Mouse (Mus musculus) heart, adult 2 months (tissue): Measurements from ENCODE around the gene Nfasc.

Source experiments
- EP300 ChIP-seq: fragments of 200-500 bp; IDR thresholded peaks from 2 replicates; pipeline ENCODE4 v1.6.1; 2011; ENCODE audit warnings: low read depth, low read length, control low read depth; ENCODE audit not compliant: insufficient read depth
- POLR2A ChIP-seq: fragments of 200-500 bp; IDR thresholded peaks from 2 replicates; pipeline ENCODE4 v1.6.1; 2011; ENCODE audit warnings: mild to moderate bottlenecking, low read depth, low read length, control low read depth; ENCODE audit not compliant: insufficient read depth

DNA sequence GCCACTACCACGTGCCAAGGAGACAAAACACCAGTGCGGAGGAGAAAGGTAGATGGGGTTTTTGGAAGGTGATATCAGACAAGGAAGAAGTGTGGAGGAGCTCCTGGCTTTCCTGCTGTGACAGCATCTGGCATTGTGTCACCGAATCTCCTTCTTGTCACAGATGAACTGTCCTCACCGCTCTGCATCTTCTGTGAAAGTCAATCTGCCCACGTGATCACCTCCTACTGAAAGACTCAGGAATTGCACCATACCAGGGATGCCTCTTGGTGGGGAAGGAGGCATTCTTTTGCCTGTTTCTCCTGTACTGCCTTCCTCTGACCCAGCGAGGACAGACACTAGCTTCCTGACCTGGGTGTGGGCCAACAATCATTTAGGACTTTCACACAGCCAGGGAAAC is 86.0 kb downstream of the Nfasc start:
- TF ChIP-seq EP300 (no peak), POLR2A (no peak)
